Mouse (Mus musculus) T-helper 17 cell (primary cell): ENCODE data around the gene Otulin.

Experiments
- in situ Hi-C, 2 experiments: fragments of 300-600 bp; cut with MboI, MseI; formaldehyde crosslinking; loops; 1 replicate in 1 of 2; 2 replicates in 1 of 2; pipeline ENCODE4 v1.15.1; 2025; ENCODE audit warnings: high pct_unique_total_duplicates in 2 of 2

Gene Otulin

DNA sequence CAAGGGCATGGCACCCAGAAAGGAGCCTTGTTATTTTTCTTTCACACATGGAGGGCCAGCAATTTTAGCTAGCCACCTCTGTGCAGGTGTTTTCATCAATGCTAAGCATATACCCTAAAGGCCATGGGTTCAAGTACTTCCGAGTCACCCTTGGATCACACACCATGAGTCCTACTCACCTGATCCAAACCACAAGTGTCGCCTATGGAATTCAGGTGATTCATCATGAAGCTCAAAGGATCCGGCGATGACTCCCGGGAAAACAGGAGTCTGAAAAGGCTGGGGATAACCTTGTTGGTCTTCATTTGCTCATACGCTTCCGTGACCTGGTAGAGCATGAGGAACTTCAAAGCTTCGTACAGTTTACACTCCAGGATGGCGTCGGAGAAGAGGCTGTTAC is 27.4 kb upstream of the Otulin start:
- in situ Hi-C loops = loop anchor here (5.0 kb wide), 1 partner anchor 59 kb away; no protein-coding TSS in a partner anchor

DNA sequence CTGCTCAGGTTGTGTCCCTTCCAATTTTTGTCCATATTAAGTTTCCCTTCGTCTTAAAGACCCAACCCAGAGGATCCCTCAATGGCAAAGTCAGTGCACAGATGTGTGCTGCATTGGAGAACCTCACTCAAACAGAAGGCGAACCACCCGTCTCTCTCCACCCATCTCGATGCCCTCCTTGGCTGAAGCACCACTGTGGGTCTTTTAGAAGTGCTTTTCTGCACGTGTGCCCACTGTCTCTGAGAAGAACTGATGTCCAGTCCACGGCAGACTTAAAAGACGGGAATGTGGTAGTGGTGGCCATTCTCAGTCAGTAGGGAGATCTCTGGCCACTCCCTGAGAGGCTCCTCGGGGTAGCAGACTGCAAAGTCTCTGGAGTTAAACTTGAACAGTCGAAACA is 26.1 kb upstream of the Otulin start:
- in situ Hi-C loops = loop anchor here (5.0 kb wide), 1 partner anchor 61 kb away; no protein-coding TSS in a partner anchor

DNA sequence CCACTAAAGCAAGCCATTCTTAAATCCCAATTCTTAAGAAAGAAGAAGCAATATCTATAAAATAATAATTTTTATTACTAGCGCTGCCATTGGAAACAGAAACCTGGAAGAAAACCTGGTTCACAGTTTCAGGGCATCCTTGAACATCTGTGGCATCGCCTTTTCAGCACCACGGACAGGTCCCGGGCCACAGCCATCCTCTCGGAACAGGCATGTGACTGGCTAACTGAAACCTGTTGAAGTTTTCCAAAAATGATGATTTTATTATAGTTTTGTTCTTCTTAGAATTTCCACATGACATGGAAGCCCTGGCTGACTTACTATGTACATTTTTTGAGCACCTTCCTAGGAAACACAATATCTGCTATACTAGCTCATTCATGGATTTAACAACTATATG is 24.5 kb upstream of the Otulin start:
- in situ Hi-C loops = loop anchor here (5.0 kb wide), 1 partner anchor 62 kb away; no protein-coding TSS in a partner anchor

DNA sequence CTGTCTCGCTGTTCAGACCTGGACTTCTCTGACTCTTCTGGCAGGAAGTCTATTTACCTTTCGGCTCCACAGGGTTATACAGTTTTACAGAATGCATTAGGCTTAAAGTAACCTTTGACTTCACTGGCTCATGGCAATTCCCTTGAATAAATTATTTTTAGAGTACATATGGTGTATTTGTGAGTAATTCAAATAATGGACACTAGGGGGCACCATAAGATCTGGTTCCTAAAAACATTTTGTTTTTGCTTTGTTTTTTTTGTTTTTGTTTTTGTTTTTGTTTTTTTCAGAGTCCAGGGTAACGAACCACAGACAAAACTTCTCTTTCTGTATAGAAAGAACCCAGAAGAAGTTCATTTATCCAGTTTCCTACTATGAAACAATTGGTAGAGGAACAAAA is 17.2 kb upstream of the Otulin start:
- in situ Hi-C loops = loop anchor here in 1 of 2 experiments (25.0 kb wide), 1 partner anchor 1660 kb away; the partner anchor contains the start of gene Zfp622

DNA sequence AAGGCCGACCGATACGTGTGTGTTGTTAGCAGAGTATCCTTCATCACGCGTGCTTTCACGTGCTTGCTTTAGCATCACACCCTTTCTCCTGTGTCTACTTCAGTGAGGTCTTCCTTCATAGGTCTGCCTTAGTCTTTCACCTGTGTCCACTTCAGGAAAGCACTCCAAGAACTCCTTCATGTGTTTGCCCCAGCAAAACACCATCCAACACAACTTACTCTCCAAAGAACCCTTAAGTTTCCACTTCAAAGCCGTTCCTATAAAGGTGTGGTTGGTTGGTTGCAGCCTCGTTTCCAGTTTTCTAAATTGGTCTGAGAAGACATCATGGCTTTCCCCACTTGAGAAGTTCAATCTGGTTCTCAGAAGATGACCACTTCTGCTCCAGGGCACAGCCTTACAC is 16.2 kb upstream of the Otulin start:
- in situ Hi-C loops = loop anchor here in 1 of 2 experiments (25.0 kb wide), 1 partner anchor 1659 kb away; the partner anchor contains the start of gene Zfp622

DNA sequence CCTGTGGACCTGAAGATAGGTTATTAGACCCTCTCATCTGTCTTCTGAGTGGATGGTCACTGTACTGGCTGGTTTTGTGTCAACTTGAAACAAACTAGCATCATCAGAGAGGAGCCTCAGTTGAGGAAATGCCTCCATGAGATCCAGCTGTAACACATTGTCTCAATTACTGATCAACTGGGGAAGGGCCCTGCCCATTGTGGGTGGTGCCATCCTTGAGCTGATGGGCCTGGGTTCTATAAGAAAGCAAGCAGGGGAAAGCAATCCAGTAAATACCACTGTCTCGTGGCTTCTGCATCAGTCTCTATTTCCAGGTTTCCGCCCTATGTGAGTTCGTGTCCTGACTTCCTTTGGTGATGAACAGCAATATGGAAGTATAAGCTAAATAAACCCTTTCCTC is 14.8 kb upstream of the Otulin start:
- in situ Hi-C loops = loop anchor here in 1 of 2 experiments (25.0 kb wide), 1 partner anchor 1658 kb away; the partner anchor contains the start of gene Zfp622

DNA sequence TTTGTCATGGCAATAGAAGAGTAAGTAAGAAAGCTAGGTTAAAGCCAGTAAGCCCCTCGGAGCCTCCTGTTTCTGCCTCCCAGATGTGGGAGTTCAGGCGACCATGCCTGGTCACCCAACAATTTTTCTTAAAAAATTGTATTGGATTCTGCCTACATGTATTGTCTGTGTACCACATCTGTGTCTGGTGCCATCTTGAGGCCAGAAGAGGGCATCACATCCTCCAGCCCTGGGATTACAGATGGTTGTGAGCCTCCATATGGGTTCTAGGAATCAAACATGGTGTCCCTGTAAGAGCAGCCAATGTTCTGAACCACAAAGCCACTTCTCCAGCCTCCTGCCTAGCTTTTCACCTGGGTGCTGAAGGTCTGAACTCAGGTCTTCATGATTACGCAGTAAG is 12.4 kb upstream of the Otulin start:
- in situ Hi-C loops = loop anchor here in 1 of 2 experiments (25.0 kb wide), 1 partner anchor 1656 kb away; the partner anchor contains the start of gene Zfp622

DNA sequence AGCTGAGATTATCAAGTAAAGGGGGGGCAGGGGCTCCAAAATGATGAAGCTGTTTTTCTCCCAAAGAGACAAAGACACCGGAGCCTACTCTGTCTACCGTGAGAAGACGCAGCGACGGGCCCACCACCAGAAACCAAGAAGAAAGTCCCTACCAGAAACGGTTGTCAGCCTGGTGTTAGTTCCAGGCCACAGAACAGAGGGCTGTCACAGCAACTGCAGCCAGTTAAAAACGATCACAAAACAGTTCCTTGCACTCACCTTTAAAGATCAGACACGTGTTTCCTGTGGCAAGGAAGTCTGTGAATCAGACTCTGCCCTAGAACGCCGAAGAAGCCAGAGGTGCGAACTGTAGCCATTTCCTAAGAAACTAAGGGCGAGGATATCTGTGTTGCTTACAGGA is 10.7 kb upstream of the Otulin start:
- in situ Hi-C loops = loop anchor here in 1 of 2 experiments (25.0 kb wide), 1 partner anchor 1654 kb away; the partner anchor contains the start of gene Zfp622

DNA sequence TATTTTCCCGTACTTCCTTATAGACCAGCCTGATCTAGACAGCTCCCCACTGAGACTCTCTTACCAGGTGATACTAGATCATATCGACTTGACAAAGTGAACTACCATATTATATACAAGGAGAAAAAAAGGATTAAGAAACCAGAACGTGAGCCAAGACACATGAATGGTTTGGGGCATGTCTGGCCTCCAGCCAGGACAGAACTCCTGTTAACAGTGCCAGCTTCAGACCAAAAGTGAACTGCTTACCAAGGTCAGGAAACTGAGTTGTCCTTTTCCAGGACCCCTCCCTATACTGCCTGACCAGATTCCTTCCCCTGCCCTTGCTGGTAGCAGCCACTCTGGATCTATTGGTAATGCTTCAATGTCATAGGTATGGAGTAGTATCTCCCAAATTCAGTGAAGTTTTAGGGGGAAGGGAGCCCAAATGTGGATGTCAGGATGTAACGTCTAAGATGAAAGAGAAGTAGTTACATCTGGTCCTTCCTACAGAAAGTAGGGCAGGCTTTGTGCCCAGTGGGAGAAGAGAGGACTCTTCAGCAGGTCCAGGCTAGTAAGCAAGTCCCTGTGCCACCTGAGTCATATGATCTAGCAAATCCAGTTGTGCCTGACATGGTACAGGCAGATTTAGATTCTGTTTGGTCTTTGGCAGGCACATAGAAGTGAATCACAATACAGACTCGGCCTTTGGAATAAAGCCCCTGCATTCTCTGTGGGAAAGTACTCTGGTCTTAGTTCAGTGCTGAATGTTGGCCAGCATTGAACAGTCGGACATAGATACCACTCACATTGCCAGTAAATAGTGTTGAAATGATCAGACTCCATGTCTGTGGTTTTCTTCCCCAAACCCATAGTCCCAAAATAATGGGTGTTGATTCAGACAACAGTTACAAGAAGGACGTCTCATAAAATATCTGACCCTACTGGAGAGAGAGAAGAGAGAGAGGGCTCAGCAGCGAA is 3.7 kb upstream of the Otulin start:
- in situ Hi-C loops = loop anchor here in 1 of 2 experiments (25.0 kb wide), 1 partner anchor 1647 kb away; the partner anchor contains the start of gene Zfp622

DNA sequence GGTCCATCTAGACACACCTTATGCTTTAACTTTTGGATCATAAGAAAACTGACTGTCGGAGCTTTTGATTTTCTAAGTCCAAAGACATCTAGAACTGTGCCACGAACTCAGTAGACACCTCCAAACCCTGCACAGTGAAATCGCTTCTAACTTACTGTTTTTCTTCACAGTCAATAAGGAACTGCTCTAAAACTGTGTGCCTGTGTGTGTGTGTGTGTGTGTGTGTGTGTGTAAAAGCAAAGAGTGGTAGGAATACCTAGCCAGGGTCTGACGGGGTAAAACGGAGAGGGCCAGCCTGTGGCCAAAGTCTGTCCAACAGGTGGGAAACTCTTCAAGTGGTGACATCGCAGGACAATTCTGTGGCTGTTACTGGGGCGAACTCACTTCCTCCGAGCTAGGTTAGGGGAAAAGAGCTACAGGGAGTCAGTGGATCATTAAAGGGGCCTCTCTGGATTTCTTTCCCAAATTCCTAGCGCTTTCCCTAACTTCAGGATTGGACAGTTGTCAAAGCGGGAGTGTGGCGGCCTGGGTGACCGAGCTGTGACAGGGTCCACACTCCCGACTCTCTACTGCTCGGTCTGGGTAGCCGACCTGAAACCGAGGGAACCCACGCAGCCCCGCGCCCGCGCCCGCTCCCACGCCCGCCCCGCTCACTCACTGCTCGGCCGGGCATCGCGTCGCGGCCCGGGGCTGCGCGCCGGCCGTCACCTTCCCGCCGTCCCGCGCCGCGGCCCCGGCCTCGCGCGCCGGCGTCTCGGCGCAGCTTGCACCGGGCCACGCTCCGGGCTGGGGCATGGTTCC is 493 bp downstream of the Otulin start:
- in situ Hi-C loops = loop anchor here in 1 of 2 experiments (25.0 kb wide), 1 partner anchor 1643 kb away; the partner anchor contains the start of gene Zfp622

DNA sequence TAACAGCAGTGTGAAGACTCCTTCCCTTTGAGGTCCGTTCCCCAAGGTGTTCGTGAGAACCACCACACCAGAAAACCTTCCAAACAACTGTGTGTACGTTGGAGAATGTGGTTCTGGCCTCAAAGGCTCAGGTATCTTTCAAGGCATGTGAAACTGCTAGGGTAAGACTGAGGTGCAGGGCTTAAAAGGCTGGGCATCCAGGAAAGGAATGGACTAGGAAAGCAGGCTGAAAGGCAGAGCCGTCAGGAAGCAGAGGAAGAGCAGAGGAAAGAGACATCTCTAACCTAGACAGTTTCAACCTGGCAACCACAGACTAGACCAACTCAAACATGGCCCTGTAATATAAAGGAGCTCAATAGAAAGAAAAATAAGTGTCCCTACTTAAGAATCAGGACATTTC is 1.4 kb downstream of the Otulin start:
- in situ Hi-C loops = loop anchor here in 1 of 2 experiments (25.0 kb wide), 1 partner anchor 1642 kb away; the partner anchor contains the start of gene Zfp622

DNA sequence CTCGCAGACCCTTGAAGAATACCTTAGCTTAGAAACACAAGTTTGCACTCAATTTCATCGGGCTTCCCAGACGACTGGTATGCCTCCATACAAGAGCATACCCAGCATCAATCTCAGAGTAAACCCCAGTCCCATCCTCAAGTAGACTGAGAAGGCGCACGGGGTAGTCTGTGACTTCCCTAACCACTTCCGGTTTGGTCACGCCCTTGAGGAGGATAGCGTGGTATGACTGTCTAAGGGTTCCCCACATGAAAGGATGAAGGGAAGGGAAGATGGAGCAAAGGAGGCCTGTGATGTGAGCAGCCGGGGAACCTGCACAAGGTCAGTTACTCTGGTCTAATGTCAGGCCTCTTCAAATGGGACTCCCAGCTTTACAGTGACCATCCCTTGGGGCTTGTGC is 2.7 kb downstream of the Otulin start:
- in situ Hi-C loops = loop anchor here in 1 of 2 experiments (25.0 kb wide), 1 partner anchor 1640 kb away; the partner anchor contains the start of gene Zfp622

DNA sequence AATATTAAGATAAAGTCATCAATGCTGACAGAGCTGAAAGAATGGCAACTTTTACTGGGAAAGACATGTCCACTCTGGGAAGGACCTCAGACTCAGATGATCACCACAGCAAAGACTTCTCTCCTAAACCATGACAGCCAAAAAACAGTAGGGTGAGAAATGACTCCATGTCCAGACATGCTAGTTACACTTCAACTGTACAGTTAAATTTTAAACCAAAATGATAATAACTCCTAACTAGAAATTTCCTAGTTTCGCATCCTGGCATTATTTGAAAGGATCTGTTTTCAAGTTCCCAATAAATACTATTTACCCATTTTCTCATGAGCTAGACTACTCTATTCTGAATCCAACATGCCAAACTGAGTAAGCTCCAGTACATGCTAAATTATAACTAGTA is 4.2 kb downstream of the Otulin start:
- in situ Hi-C loops = loop anchor here in 1 of 2 experiments (25.0 kb wide), 1 partner anchor 1639 kb away; the partner anchor contains the start of gene Zfp622

DNA sequence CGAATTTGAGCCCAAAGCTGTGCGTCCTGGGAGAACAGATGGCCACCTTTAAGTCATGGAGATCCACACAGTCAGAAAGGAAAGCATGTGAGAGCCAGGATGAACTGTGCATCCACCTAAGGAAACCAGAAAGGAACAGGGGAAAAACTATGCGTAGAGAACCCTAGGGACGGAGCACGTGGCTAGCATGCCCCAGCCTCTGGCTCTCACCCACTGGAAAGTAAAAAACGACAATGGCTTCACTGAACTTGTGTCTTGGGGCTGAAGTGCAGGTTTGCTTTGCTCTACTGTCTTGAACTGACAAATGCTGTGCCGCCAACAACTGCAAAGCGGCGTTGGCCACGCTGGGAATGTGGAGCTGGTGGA is 4.6 kb downstream of the Otulin start:
- in situ Hi-C loops = loop anchor here in 1 of 2 experiments (25.0 kb wide), 1 partner anchor 1639 kb away; the partner anchor contains the start of gene Zfp622

DNA sequence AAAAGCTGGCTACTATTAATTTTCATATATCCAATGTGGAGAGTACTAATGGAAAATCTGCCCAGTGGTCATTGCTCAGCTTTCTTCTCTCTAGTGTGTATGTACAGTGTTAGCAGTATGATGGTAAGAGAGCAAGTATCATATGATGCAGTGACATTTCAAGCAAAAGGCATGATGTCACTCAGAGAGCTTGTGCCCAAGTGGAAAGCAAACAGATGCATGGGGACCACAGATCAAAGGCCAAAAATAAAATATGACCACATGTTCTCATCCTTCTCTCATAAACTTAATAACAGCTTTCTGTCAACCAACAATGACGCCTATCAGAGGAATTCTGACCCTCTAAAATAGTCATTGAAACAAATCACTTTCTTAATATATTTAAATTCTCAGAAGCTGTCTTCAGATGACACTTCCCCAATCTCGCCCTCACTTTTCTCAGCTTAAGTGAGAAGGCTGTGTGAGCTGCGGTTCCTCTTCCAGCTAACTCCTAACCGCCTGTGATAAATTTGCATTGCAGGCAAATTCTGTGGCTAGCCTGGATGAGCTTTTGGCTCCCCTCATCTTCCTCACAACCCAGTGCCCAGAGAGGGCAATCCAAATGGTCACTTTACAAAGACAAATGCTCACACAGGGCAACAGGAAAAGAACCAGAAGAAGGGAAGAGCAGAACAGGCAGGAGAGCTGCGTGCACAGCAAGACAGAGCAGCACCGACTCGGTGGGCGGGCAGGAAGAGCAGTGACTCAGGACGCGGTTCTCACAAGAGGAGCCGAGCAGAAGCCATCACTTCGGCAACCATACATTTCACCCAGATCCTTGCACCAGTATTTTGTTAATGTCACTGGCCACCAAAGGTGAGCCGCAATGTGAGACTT is 5.2 kb downstream of the Otulin start:
- in situ Hi-C loops = loop anchor here in 1 of 2 experiments (25.0 kb wide), 1 partner anchor 1638 kb away; the partner anchor contains the start of gene Zfp622

DNA sequence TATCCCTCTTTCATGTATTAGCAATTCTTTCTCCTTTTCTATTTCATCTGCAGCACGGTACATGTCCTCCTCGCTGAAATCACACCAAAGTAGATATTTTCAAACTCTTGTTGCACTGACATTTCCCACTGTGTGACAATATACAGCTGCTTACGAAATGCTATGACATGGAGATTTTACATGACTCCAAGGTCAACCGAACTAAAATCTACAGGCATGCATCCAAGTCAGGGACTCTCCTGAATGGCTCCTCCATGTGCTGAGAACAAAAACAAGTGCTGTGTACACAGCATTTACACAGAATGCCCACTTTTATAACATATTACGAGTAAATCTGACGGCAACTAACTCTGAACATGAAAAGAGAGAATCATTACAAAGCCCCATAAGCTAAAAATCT is 7.2 kb downstream of the Otulin start:
- in situ Hi-C loops = no loop called here

DNA sequence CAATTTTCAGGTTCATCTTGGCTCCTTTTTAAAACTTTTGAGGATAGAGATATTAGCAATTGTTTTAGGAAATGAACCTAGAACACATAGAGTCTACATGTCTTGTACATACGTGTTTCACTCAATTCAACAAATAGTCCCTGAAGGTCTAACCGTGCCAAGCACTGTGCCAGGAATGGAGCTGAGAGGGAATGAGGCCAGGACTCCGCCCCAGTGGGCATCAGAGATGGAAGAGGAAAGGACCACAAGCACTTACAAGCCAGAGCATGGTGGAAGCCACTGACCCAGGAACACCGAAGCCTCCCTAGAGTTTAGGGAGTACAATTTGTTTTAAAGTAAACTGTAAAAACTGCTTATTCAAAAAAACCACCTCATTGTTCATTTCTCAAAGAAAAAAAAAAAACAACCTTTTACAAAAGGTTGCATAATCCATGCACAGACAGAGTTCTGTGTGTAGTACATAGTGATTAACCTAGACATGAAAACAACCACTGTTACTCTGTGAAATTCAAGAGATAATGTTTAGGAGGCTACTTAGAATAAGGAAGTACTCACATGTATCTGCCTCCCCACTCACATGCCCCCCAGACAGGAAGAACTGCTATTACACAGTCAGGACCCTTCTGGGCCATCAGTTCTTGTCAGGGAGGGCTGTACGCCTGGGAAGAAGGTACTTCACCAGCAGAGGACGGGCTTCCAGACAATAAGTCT is 9.9 kb downstream of the Otulin start:
- in situ Hi-C loops = no loop called here

DNA sequence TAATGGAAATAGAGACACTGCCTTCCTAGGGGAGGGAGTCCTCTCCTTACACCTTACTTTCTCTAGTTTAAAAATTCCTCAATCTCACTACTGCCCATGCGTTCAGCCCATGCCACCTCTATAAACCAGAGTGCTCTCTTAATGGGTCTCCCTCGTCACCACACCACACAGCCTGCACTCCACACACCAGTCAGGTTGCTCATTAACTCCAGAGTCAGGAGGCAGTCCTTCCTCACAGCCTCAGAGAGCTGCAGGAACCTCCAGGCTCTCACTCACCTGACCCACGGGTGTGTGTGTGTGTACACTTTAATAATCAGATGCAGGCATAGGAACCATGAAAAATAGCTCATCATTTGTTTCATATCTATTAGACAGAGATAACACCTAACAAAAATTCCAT is 10.8 kb downstream of the Otulin start:
- in situ Hi-C loops = no loop called here

DNA sequence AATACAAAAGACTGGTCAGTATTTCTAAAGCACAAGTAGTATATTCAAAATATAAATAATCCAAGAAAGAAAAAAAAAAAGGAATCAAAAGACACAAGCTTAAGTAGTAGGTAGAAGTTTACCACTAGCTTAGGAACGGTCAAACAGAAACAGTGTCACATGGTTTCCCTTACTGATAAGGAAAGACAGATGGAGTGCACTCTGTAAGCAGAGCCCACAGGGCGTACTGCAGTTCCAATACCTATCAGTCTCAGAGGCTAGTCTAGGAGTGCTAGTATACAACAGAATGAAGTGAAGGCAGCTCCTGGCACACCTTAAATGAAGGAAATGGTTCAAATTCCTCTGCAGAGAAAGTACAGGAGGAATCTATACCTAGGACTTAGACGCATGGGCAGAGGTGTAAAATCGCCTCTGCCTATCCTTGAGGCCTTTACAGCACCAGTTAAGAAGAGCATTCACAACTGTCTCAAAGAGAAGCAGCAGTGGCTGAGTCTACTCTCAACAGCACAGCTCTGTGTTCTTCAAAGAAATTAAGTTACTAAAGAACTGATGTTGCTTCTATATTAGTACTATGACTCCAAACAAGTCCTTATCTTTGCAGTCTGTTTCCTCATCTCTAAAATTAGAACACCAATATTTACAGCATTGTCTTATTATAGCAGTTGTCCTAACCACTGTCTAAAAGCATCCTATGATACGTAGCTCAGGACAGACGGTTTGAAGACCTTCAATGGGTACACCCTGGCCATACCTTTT is 11.5 kb downstream of the Otulin start:
- in situ Hi-C loops = no loop called here
